Mouse (Mus musculus) embryonic facial prominence, embryonic 12.5 days (tissue): ENCODE measurements around the gene E130308A19Rik. TPM values are rescaled to one million over a fixed set of nuclear protein-coding genes. Genes with fewer than 3 reads are reported as not detected.

ENCODE experiments used
- ATAC-seq: fragments of 200-750 bp; cut with Nextera tagmentation; 2 replicates; pipeline ENCODE4 v1.8.0; 2017; ENCODE audit not compliant: insufficient number of reproducible peaks, insufficient read depth, low FRiP score, low TSS enrichment
- H3K27ac ChIP-seq: fragments of 300-500 bp; sonication (generic); 2 replicates; pipeline ENCODE4 v1.5.1; 2016; ENCODE audit warnings: mild to moderate bottlenecking
- H3K27me3 ChIP-seq: fragments of 300-500 bp; sonication (generic); 2 replicates; pipeline ENCODE4 v1.6.1; 2016; ENCODE audit warnings: mild to moderate bottlenecking, moderate library complexity
- H3K36me3 ChIP-seq: fragments of 300-500 bp; sonication (generic); 2 replicates; pipeline ENCODE4 v1.6.1; 2016; ENCODE audit warnings: mild to moderate bottlenecking
- H3K4me1 ChIP-seq: fragments of 300-500 bp; sonication (generic); 2 replicates; pipeline ENCODE4 v1.6.1; 2016
- H3K4me2 ChIP-seq: fragments of 300-500 bp; sonication (generic); replicated peaks from 2 replicates; pipeline ENCODE4 v1.6.1; 2016; ENCODE audit warnings: mild to moderate bottlenecking, moderate library complexity
- H3K4me3 ChIP-seq: fragments of 300-500 bp; sonication (generic); 2 replicates; pipeline ENCODE4 v1.5.1; 2016; ENCODE audit warnings: mild to moderate bottlenecking
- H3K9ac ChIP-seq: fragments of 300-500 bp; sonication (generic); 2 replicates; pipeline ENCODE4 v1.6.1; 2016; ENCODE audit warnings: mild to moderate bottlenecking, moderate library complexity
- H3K9me3 ChIP-seq: fragments of 300-500 bp; sonication (generic); 2 replicates; pipeline ENCODE4 v1.6.1; 2016; ENCODE audit warnings: mild to moderate bottlenecking, moderate library complexity
- WGBS: fragments of 180-500 bp; shearing (Covaris S2); methylation state at CpG from one replicate; pipeline ENCODE4 v1.1.7; 2016; 5-methylcytosine and 5-hydroxymethylcytosine counted together
- polyA plus RNA-seq: library from polyadenylated mRNA; unstranded; fragments of >200 nt; fragmentation: Nextera tagmentation; extraction: Ambion mirVana; gene quantifications from 2 replicates; pipeline ENCODE4 v1.2.1, GENCODE M21; 2016

E130308A19Rik gene
- polyA plus RNA-seq, 1 experiment from 2014 or later: 40.3 TPM

DNA sequence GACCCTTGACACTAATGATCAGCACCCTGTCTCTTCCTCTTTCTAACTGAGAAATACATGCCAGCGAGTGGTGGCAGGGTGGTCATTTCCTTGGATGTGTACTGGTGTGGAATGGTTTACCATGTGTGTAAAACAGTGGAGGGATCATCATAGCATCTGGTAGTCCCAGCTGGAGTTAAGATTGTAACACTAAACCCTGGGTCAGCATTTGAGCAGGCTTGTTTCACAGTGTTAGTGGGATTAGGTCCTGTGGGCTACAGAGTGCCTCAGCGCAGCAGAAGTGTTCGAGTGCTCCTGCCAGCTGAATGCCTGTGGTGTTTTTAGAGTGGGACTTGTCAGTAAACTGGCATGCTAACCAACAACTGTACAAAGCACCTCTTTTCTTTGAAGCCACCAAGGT, 42.0 kb downstream of the E130308A19Rik start:
- ATAC-seq: 0 out of 2 replicates have a peak, but pooled peaks have one; percentile 41
- no peak overlapping the region for H3K27ac ChIP-seq
- no peak overlapping the region for H3K4me2 ChIP-seq
- H3K4me1 ChIP-seq: 0 out of 2 replicates have a peak, but pooled peaks cover 7% of the 10 kb centered on the region
- no peaks in the 10 kb centered on the region for H3K27me3 ChIP-seq
- H3K4me3 ChIP-seq: no peak overlapping the region
- H3K36me3 ChIP-seq: no peaks in the 10 kb centered on the region
- 39% methylated on average over 3 of the region's 3 CpGs for WGBS
- H3K9ac ChIP-seq: no peak overlapping the region
- H3K9me3 ChIP-seq: no peaks in the 10 kb centered on the region

DNA sequence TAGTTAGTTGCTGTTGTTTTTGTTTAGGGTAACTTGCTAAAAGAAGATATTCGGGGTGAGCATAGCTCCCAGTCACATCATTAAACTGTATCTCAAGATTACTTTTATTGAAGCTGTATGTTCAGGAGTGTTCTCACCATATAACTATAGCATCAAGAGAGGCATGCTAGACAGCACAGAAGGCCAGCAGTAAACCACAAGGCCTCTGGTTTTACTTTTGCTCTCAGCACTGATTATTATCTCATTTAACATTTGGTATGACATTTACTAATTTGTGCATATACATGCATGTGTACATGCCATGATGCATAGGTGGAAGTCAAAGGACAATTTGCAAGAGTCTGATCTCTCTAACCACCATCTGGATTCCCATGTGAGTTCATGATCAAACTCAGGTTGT, 43.1 kb downstream of the E130308A19Rik start:
- Histone ChIP-seq H3K9me3 (no peaks in the 10 kb centered on the region), H3K4me3 (no peak overlapping the region), H3K27me3 (no peaks in the 10 kb centered on the region), H3K4me1 (0 out of 2 replicates have a peak, but pooled peaks cover 7% of the 10 kb centered on the region), H3K36me3 (no peaks in the 10 kb centered on the region), H3K4me2 (no peak overlapping the region), H3K27ac (no peak overlapping the region), H3K9ac (no peak overlapping the region)
- ATAC-seq: no peak
- 91% methylated on average over 1 of the region's 1 CpGs for WGBS

DNA sequence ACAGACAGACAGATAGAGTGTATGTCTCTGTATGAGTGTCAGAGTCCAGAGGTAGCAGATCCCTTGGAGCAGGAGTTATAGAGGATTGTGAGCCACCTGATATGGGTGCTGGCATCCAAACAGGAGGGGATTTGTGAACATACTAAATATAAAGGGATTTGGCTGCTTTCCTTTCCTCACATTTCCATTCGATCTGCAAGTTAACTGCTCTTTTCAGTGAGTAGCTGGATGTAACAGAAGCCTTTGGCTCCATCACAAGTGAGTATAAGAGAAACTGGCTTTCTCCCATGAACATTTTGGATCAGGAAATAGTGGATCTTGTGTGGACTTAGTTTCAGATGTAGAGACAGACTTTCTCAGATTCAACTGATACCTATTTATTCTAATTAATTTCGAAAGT, 44.0 kb downstream of the E130308A19Rik start:
- 79% methylated on average over 2 of the region's 2 CpGs for WGBS
- Histone ChIP-seq H3K9ac (no peak overlapping the region), H3K9me3 (no peaks in the 10 kb centered on the region), H3K36me3 (no peaks in the 10 kb centered on the region), H3K27ac (no peak overlapping the region), H3K27me3 (no peaks in the 10 kb centered on the region), H3K4me2 (no peak overlapping the region), H3K4me3 (no peak overlapping the region), H3K4me1 (0 out of 2 replicates have a peak, but pooled peaks cover 7% of the 10 kb centered on the region)
- no peak for ATAC-seq

GRCm38 (mm10) chr4:59673423-59674117, 47.6 kb downstream of the E130308A19Rik start:
- no peak overlapping the region for H3K4me2 ChIP-seq

DNA sequence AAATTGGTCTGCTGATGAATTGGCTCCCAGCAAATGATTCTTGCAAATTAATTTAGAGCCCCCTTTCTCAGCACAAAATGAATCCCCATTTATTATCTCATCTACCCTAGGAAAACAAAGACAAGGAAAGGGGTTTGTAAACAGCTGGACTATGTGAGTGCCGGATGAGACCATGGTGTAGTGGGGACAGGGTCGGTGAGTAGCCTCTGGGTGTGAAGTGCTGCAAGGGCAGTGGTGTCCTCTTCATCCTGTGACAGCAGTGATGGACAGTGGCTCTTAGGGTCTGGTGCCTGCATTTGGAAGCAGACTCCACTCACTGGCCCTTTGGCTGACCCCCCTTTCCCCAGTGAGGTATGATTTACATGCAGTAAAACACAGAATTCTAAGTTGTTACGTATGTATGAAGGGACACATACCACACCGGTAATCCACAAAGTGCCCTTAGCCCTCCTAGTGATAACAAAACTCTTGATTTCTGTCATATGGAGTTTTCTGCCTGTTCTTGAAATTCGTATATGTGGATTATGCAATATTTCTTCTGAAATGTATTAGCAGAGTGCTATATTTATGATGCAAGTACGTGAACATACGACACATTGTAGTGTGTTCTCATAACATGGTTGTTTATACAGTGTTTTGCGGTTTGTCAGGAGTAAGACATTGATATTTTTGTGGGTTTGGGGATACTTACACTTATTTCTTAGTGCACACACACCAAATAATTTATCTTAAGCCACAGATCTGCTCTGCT, 49.1 kb downstream of the E130308A19Rik start:
- H3K27ac ChIP-seq: no peak overlapping the region
- WGBS: 81% methylated on average over 8 of the region's 8 CpGs
- no peaks in the 10 kb centered on the region for H3K27me3 ChIP-seq
- H3K4me1 ChIP-seq: no peaks in the 10 kb centered on the region
- no peak for ATAC-seq
- H3K36me3 ChIP-seq: no peaks in the 10 kb centered on the region
- H3K4me3 ChIP-seq: no peak overlapping the region
- no peaks in the 10 kb centered on the region for H3K9me3 ChIP-seq
- H3K9ac ChIP-seq: no peak overlapping the region
- H3K4me2 ChIP-seq: no peak overlapping the region

More at GRCm38 (mm10) chr4:59673423-59674117, 47.6 kb downstream of the E130308A19Rik start:
- H3K27ac ChIP-seq: no peak overlapping the region
- H3K27me3 ChIP-seq: no peaks in the 10 kb centered on the region
- H3K9ac ChIP-seq: no peak overlapping the region
- H3K4me1 ChIP-seq: no peaks in the 10 kb centered on the region
- 89% methylated on average over 2 of the region's 2 CpGs for WGBS
- no peaks in the 10 kb centered on the region for H3K36me3 ChIP-seq
- H3K9me3 ChIP-seq: no peaks in the 10 kb centered on the region
- ATAC-seq: no peak
- H3K4me3 ChIP-seq: no peak overlapping the region

- Histone ChIP-seq H3K4me2 (no peak overlapping the region), H3K4me1 (no peaks in the 10 kb centered on the region), H3K27ac (no peak overlapping the region), H3K4me3 (no peak overlapping the region), H3K27me3 (no peaks in the 10 kb centered on the region), H3K9me3 (no peaks in the 10 kb centered on the region), H3K9ac (no peak overlapping the region), H3K36me3 (no peaks in the 10 kb centered on the region)
- 77% methylated on average over 3 of the region's 3 CpGs for WGBS
- ATAC-seq: no peak
These were observed 49.7 kb downstream of the E130308A19Rik start for GRCm38 (mm10) chr4:59675699-59676098.

DNA sequence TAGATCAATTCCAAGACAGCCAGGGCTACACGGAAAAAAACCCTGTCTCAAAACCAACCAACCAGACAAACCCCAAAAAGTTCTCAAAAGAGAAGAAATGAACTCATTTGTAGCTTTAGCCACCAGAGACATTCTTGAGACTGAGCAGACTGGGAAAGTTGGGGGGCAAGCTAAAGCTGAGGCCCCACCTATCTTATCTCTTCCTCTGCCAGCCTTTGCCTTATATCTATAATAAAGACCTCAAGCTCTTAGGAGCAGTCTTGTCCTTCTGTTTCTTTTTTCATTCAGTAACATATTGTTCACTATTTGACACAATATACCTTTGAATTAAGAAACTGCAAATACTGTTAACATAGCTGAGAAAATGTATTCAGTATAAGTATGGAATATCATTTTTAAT, 55.4 kb downstream of the E130308A19Rik start:
- ATAC-seq: no peak
- 88% methylated on average over 1 of the region's 1 CpGs for WGBS
- Histone ChIP-seq H3K4me2 (no peak overlapping the region), H3K4me3 (no peak overlapping the region), H3K9me3 (no peaks in the 10 kb centered on the region), H3K27ac (no peak overlapping the region), H3K36me3 (no peaks in the 10 kb centered on the region), H3K27me3 (no peaks in the 10 kb centered on the region), H3K9ac (no peak overlapping the region), H3K4me1 (no peaks in the 10 kb centered on the region; the same call in 1 of the 2 replicates)

DNA sequence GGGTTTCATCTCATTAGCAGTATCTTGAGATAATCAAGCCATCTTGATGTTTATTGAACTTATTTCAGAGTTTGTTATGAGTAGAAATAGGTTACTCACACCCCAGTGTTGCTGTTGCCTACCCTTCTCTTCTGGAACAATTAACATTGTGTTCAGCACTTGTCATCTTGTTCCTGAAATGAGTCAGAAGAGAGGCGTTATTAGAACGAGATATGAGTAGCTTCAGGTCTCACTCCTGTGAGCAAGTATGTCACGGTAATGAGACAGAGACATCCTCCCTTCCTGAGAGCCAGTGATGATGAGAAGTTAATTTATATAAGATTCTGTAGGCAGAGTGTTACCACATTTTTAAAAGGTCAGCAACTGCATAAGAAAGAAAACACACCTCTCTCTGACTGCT, 56.5 kb downstream of the E130308A19Rik start:
- ATAC-seq: no peak

DNA sequence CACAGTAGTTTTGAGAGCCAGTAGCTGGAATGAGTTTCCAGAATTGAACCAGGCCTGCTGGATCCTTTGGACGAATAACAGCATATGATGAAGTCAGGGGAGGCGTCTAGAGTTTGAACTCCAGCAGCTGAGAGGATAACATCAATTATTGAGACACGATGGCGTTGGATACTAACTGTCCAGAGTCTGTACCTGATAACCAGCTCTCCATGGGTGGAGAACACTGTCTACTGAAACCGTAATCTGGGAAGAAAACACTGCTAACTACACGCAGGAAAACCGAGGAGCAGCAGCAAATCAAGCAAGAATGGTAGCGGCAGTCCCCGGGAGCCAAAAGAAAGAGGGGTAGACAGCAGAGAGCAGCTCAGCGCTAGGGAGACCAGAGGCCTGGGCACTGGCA, 56.9 kb downstream of the E130308A19Rik start:
- ATAC-seq: no peak
- Histone ChIP-seq H3K4me3 (no peak overlapping the region), H3K4me2 (no peak overlapping the region), H3K4me1 (no peaks in the 10 kb centered on the region; the same call in 1 of the 2 replicates), H3K27me3 (no peaks in the 10 kb centered on the region), H3K9ac (no peak overlapping the region), H3K9me3 (no peaks in the 10 kb centered on the region), H3K27ac (no peak overlapping the region), H3K36me3 (0 out of 2 replicates have a peak, but pooled peaks cover 2% of the 10 kb centered on the region)
- 85% methylated on average over 10 of the region's 10 CpGs for WGBS

More for the DNA sequence above, 56.5 kb downstream of the E130308A19Rik start:
- H3K4me1 ChIP-seq: no peaks in the 10 kb centered on the region; the same call in 1 of the 2 replicates
- no peaks in the 10 kb centered on the region for H3K27me3 ChIP-seq
- no peak overlapping the region for H3K4me3 ChIP-seq
- no peaks in the 10 kb centered on the region for H3K9me3 ChIP-seq
- H3K27ac ChIP-seq: no peak overlapping the region
- H3K4me2 ChIP-seq: no peak overlapping the region
- 0 out of 2 replicates have a peak, but pooled peaks cover 2% of the 10 kb centered on the region for H3K36me3 ChIP-seq
- no peak overlapping the region for H3K9ac ChIP-seq
- WGBS: 78% methylated on average over 3 of the region's 3 CpGs

DNA sequence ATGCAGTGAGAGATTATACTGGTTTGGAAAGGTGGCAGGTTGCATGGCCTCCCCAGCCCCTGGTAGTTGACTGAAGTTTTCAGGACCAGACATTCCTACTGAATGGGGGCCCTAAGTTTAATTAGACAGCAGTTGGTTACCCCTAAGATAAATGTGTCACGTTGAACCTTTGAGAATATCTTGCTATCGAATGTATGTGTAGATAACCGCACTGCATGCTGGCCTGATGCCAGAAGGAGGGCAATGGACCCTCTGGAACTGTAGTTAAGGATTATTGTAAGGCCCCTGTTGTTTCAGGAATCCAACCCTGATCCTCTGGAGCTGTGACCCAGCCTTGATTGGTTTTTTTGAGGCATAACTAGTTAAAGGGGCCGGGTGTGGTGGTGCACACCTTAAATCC, 58.3 kb downstream of the E130308A19Rik start:
- 0 out of 2 replicates have a peak, but pooled peaks cover 2% of the 10 kb centered on the region for H3K36me3 ChIP-seq
- no peaks in the 10 kb centered on the region for H3K27me3 ChIP-seq
- no peaks in the 10 kb centered on the region; the same call in 1 of the 2 replicates for H3K4me1 ChIP-seq
- WGBS: 87% methylated on average over 4 of the region's 4 CpGs
- H3K27ac ChIP-seq: no peak overlapping the region
- H3K9me3 ChIP-seq: no peaks in the 10 kb centered on the region
- no peak overlapping the region for H3K4me2 ChIP-seq
- H3K9ac ChIP-seq: no peak overlapping the region
- H3K4me3 ChIP-seq: no peak overlapping the region
- ATAC-seq: no peak

DNA sequence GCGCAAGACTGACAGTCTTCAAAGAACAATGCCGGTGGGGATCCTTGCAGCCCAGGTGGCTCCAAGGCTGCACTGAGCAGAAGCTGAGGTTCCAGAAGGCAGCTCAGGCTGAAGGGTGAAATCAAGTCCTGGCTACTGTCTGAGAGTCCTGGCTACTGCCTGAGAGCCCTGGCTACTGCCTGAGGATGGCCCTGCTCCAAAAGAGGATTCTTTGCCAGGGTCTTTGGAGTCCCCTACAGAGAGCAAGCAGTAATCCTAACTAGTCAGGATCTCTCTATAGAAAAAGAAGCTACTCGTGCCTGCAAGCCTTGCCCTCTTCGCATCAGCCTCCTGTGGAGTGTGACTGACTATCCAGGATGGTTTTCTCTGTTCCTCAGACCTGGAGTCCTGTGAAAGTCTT, 60.7 kb downstream of the E130308A19Rik start:
- no peaks in the 10 kb centered on the region; the same call in 1 of the 2 replicates for H3K4me1 ChIP-seq
- no peak overlapping the region for H3K4me3 ChIP-seq
- H3K9me3 ChIP-seq: no peaks in the 10 kb centered on the region
- peaks cover 10% of the 10 kb centered on the region; the same call in 1 of the 2 replicates for H3K36me3 ChIP-seq
- ATAC-seq: no peak
- 69% methylated on average over 4 of the region's 4 CpGs for WGBS
- no peak overlapping the region for H3K4me2 ChIP-seq
- no peaks in the 10 kb centered on the region for H3K27me3 ChIP-seq
- H3K9ac ChIP-seq: no peak overlapping the region
- H3K27ac ChIP-seq: no peak overlapping the region

GRCm38 (mm10) chr4:59689055-59689454, 63.0 kb downstream of the E130308A19Rik start:
- no peaks in the 10 kb centered on the region for H3K4me1 ChIP-seq
- WGBS: 95% methylated on average over 4 of the region's 4 CpGs
- H3K27ac ChIP-seq: no peak overlapping the region
- no peak overlapping the region for H3K4me3 ChIP-seq
- ATAC-seq: no peak
- no peaks in the 10 kb centered on the region for H3K27me3 ChIP-seq
- H3K36me3 ChIP-seq: peaks cover 10% of the 10 kb centered on the region; the same call in 1 of the 2 replicates
- no peak overlapping the region for H3K4me2 ChIP-seq
- H3K9ac ChIP-seq: no peak overlapping the region
- H3K9me3 ChIP-seq: no peaks in the 10 kb centered on the region
